Comparison of ENCODE assay signal across 20 mouse cellular contexts in genomic region chr2:27634018-27634417, GRCm38 (mm10). TPM values are rescaled to one million over a fixed set of nuclear protein-coding genes. Genes with fewer than 3 reads are reported as not detected.
A peak's percentile ranks its signal among the peaks of the same experiment; 100 is the strongest.
DNase-seq lines count a peak whose midpoint lies in the region; ATAC-seq and TF ChIP-seq lines count a peak whose summit lies in the region.
"Had no signal": no experiment of that assay in that cellular context is flagged by ENCODE, and none has a peak within 500 bp of the region (broad histone marks: within the 10 kb centered on the region; RNA-seq: fewer than 3 reads in every experiment).

No protein-coding gene starts in this region.

- no peaks in the 10 kb centered on the region for H3K27me3 ChIP-seq in intestine, embryonic 15.5 days (replicated peaks)
- no peaks in the 10 kb centered on the region for H3K27me3 ChIP-seq in intestine, postnatal 0 days (replicated peaks; ENCODE audit: control insufficient read depth, insufficient read depth, low read length)
- peaks cover 5% of the 10 kb centered on the region; the same call in 1 of the 2 replicates for H3K27me3 ChIP-seq in limb, embryonic 12.5 days
- H3K27me3 ChIP-seq: heart, embryonic 15.5 days; liver, embryonic 13.5 days; midbrain, embryonic 13.5 days had no signal

- no peaks in the 10 kb centered on the region for H3K9me3 ChIP-seq in intestine, embryonic 15.5 days
- no peaks in the 10 kb centered on the region for H3K9me3 ChIP-seq in intestine, postnatal 0 days (ENCODE audit: control insufficient read depth)
- H3K9me3 ChIP-seq in limb, embryonic 12.5 days = no peaks in the 10 kb centered on the region
- H3K9me3 ChIP-seq: heart, embryonic 15.5 days; liver, embryonic 13.5 days; midbrain, embryonic 13.5 days had no signal

- no peak overlapping the region for H3K4me3 ChIP-seq in intestine, embryonic 15.5 days (replicated peaks)
- H3K4me3 ChIP-seq in intestine, postnatal 0 days (ENCODE audit: low read depth, low read length) = no peak overlapping the region
- no peak overlapping the region for H3K4me3 ChIP-seq in limb, embryonic 12.5 days (replicated peaks)
- H3K4me3 ChIP-seq: heart, embryonic 15.5 days; left cerebral cortex, adult 2 months; liver, embryonic 13.5 days; midbrain, embryonic 13.5 days had no signal

- no peak overlapping the region for H3K9ac ChIP-seq in intestine, embryonic 15.5 days
- H3K9ac ChIP-seq in intestine, postnatal 0 days (ENCODE audit: low read depth, low read length) = no peak overlapping the region
- H3K9ac ChIP-seq in limb, embryonic 12.5 days (replicated peaks) = no peak overlapping the region
- H3K9ac ChIP-seq: heart, embryonic 15.5 days; liver, embryonic 13.5 days; midbrain, embryonic 13.5 days had no signal

- peak; percentile 74 for DNase-seq in embryo, embryonic 10 days (ENCODE audit: low spot score)
- DNase-seq in embryo, embryonic 9.5 days (ENCODE audit: extremely low spot score) = peak; percentile 54
- no peak for DNase-seq in layer of hippocampus, postnatal 10 days (ENCODE audit: low spot score in 2 of 2)
- no peak for DNase-seq in adipocyte (ENCODE audit: low spot score)
- DNase-seq: B cell, adult 2 months; cerebellum, adult 2 months; heart, postnatal 4 days; kidney, postnatal 10 days; left cerebral cortex, postnatal 4 days; liver, embryonic 13.5 days; right cerebral cortex, postnatal 14 days; thymus, postnatal 36 days had no signal

- no peak overlapping the region for H3K27ac ChIP-seq in intestine, embryonic 15.5 days
- H3K27ac ChIP-seq in intestine, postnatal 0 days (ENCODE audit: low read depth, low read length) = no peak overlapping the region
- peak overlapping the region; percentile 66 for H3K27ac ChIP-seq in limb, embryonic 12.5 days
- H3K27ac ChIP-seq: heart, embryonic 15.5 days; left cerebral cortex, adult 2 months; liver, embryonic 13.5 days; midbrain, embryonic 13.5 days had no signal

- H3K36me3 ChIP-seq in intestine, embryonic 15.5 days = no peaks in the 10 kb centered on the region
- no peaks in the 10 kb centered on the region for H3K36me3 ChIP-seq in intestine, postnatal 0 days (ENCODE audit: control insufficient read depth, insufficient read depth)
- no peaks in the 10 kb centered on the region for H3K36me3 ChIP-seq in limb, embryonic 12.5 days
- H3K36me3 ChIP-seq: heart, embryonic 15.5 days; liver, embryonic 13.5 days; midbrain, embryonic 13.5 days had no signal

- H3K4me1 ChIP-seq in intestine, embryonic 15.5 days (replicated peaks) = peaks cover 11% of the 10 kb centered on the region
- no peaks in the 10 kb centered on the region for H3K4me1 ChIP-seq in intestine, postnatal 0 days (replicated peaks; ENCODE audit: control insufficient read depth, insufficient read depth, low read length)
- peaks cover 14% of the 10 kb centered on the region for H3K4me1 ChIP-seq in limb, embryonic 12.5 days (replicated peaks)

- TF ChIP-seq CTCF in intestine, postnatal 0 days (IDR thresholded peaks at IDR 0.05; ENCODE audit: low read depth) = no peak

- peak; percentile 35 for ATAC-seq in intestine, embryonic 15.5 days
- ATAC-seq in intestine, postnatal 0 days = no peak
- ATAC-seq in limb, embryonic 12.5 days (ENCODE audit: insufficient number of reproducible peaks, insufficient read depth, low FRiP score, low TSS enrichment, low read depth) = peak; percentile 62; the same call in 1 of the 2 replicates
- ATAC-seq: inflammation-experienced regulatory T-cells, adult 6 months; lung, postnatal 0 days; midbrain, embryonic 13.5 days had no signal

- H3K4me2 ChIP-seq in intestine, embryonic 15.5 days (replicated peaks) = no peak overlapping the region
- H3K4me2 ChIP-seq in intestine, postnatal 0 days (replicated peaks; ENCODE audit: low read depth) = no peak overlapping the region
- H3K4me2 ChIP-seq in limb, embryonic 12.5 days = no peak overlapping the region
- H3K4me2 ChIP-seq: heart, embryonic 15.5 days; liver, embryonic 13.5 days; midbrain, embryonic 13.5 days had no signal

- WGBS in intestine, embryonic 15.5 days = 9% methylated on average over 1 of the region's 1 CpGs
- WGBS in intestine, postnatal 0 days = 11% methylated on average over 1 of the region's 1 CpGs
- 0% methylated on average over 1 of the region's 1 CpGs for WGBS in limb, embryonic 12.5 days

RNA-seq across cellular contexts. Expression of gene Rxra, which starts 42.2 kb away (rescaled TPM):
- 11.7 and 12.5 TPM in 2 replicates for polyA plus RNA-seq in intestine, embryonic 15.5 days (2015; fragmentation: Nextera tagmentation; extraction: Ambion mirVana)
- polyA plus RNA-seq in intestine, postnatal 0 days (2015; fragmentation: Nextera tagmentation; extraction: Ambion mirVana) = 9.0 and 10.2 TPM in 2 replicates
- polyA plus RNA-seq in limb, embryonic 12.5 days (2016; fragmentation: Nextera tagmentation; extraction: Ambion mirVana) = 15.3 and 15.7 TPM in 2 replicates
- 10 to 100 TPM; 13.4 to 14.2 TPM for total RNA-seq in layer of hippocampus, postnatal 10 days (2021)

Comparison
In these comparisons a context has a peak if more than half of its experiments do, and no peak if none do; other contexts are left out.
1. DNase-seq: peak in embryo, embryonic 10 days (single experiment) and embryo, embryonic 9.5 days (single experiment); none in layer of hippocampus, postnatal 10 days (0 of 2) and adipocyte (single experiment).